Mouse (Mus musculus) heart, embryonic 14.5 days (tissue): ENCODE measurements around the gene Rmnd5b. TPM values are rescaled to one million over a fixed set of nuclear protein-coding genes. Genes with fewer than 3 reads are reported as not detected.

Experiments used
- ATAC-seq: fragments of 200-750 bp; cut with Nextera tagmentation; 2 replicates; pipeline ENCODE4 v1.8.0; 2017; ENCODE audit warnings: low read depth, moderate TSS enrichment; ENCODE audit not compliant: insufficient number of reproducible peaks, insufficient read depth, low FRiP score
- H3K27ac ChIP-seq, 2 experiments: fragments of 200-500 bp in 1 of 2; fragments of 300-500 bp in 1 of 2; sonication (generic) in 1 of 2; replicated peaks in 1 of 2; 2 replicates each; pipeline ENCODE4 v1.5.1; 2012 to 2014; ENCODE audit warnings: low read depth in 2 of 2, low read length in 2 of 2, control low read depth in 1 of 2, mild to moderate bottlenecking in 1 of 2, mixed read lengths in 1 of 2; ENCODE audit not compliant: control insufficient read depth in 1 of 2, insufficient read depth in 1 of 2
- H3K27me3 ChIP-seq: fragments of 300-500 bp; sonication (generic); 2 replicates; pipeline ENCODE4 v1.6.1; 2014; ENCODE audit warnings: mild to moderate bottlenecking, low read length, control low read depth; ENCODE audit not compliant: control insufficient read depth, insufficient read depth
- H3K36me3 ChIP-seq: fragments of 300-500 bp; sonication (generic); 2 replicates; pipeline ENCODE4 v1.6.1; 2014; ENCODE audit warnings: mild to moderate bottlenecking, control low read depth, low read length, mixed read lengths; ENCODE audit not compliant: control insufficient read depth, insufficient read depth
- H3K4me1 ChIP-seq, 2 experiments: fragments of 200-500 bp in 1 of 2; fragments of 300-500 bp in 1 of 2; sonication (generic) in 1 of 2; 2 replicates each; pipeline ENCODE4 v1.6.1; 2012 to 2014; ENCODE audit warnings: low read length in 2 of 2, control low read depth in 1 of 2, mixed read lengths in 1 of 2; ENCODE audit not compliant: control insufficient read depth in 2 of 2, insufficient read depth in 2 of 2
- H3K4me2 ChIP-seq: fragments of 300-500 bp; sonication (generic); 2 replicates; pipeline ENCODE4 v1.6.1; 2014; ENCODE audit warnings: mild to moderate bottlenecking, low read length
- H3K4me3 ChIP-seq, 2 experiments: fragments of 200-500 bp in 1 of 2; fragments of 300-500 bp in 1 of 2; sonication (generic) in 1 of 2; 2 replicates each; pipeline ENCODE4 v1.5.1; 2012 to 2014; ENCODE audit warnings: low read length in 2 of 2, mild to moderate bottlenecking in 2 of 2, control low read depth in 1 of 2, low read depth in 1 of 2, moderate library complexity in 1 of 2; ENCODE audit not compliant: control insufficient read depth in 1 of 2, insufficient read depth in 1 of 2
- H3K9ac ChIP-seq: fragments of 300-500 bp; sonication (generic); 2 replicates; pipeline ENCODE4 v1.6.1; 2014; ENCODE audit warnings: mild to moderate bottlenecking, low read length
- H3K9me3 ChIP-seq: fragments of 300-500 bp; sonication (generic); 2 replicates; pipeline ENCODE4 v1.6.1; 2016; ENCODE audit warnings: low read length, control low read depth; ENCODE audit not compliant: control insufficient read depth
- WGBS: fragments of 180-500 bp; shearing (Covaris S2); extraction: QIAGEN DNeasy Blood & Tissue Kit; methylation state at CpG from one replicate; pipeline ENCODE4 v1.1.7; 2014; 5-methylcytosine and 5-hydroxymethylcytosine counted together
- polyA plus RNA-seq: library from polyadenylated mRNA; unstranded; fragments of >200 nt; fragmentation: Nextera tagmentation; extraction: Ambion mirVana; gene quantifications from 2 replicates; pipeline ENCODE4 v1.2.1, GENCODE M21; 2014

Rmnd5b gene
- polyA plus RNA-seq, 1 experiment from 2014 or later = 32.1 TPM

DNA sequence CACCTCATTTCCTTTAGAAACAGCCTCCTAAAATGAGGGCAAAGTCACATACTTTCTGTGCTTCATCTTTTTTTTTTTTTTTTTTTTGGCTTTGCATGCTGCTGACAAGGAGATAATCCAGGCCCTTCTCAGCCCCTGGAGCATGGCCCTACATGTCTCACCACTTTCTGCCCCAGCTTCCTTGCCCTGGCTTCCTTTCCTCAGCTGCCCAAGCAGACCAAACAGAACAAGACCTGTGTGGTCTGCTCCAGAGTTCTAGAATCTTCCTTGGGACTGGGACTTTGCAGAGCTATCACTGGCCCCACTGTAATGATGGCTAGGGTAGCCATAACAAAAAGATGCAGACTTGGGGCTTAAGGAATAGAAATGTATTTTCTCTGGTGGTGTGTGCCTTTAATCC lies 45.7 kb downstream of the Rmnd5b start:
- no peak overlapping the region for H3K27ac ChIP-seq
- no peak overlapping the region for H3K4me2 ChIP-seq
- no peaks in the 10 kb centered on the region for H3K27me3 ChIP-seq
- peaks cover 5 to 15% of the 10 kb centered on the region in 2 experiments for H3K4me1 ChIP-seq
- H3K36me3 ChIP-seq = peaks cover 92% of the 10 kb centered on the region
- H3K9ac ChIP-seq = no peak overlapping the region
- no peaks in the 10 kb centered on the region for H3K9me3 ChIP-seq
- ATAC-seq = no peak
- no peak overlapping the region for H3K4me3 ChIP-seq

DNA sequence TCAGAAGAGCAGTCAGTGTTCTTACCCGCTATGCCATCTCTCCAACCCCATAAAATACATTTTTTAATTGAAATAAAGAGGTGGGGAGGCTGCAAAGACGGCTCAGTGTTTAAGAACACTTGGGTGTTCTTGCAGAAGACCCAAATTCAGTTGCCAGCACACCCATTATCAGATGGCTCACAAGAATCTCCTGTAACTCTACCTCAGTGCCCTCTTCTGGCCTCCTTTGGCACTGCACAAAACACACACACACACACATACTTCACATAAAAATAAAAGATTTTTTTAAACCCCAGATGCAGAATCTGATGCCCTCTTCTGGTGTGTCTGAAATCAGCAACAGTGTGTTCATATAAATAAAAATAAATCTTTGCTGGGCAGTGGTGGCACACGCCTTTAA lies 46.9 kb downstream of the Rmnd5b start:
- Histone ChIP-seq H3K4me3 (no peak overlapping the region), H3K4me2 (no peak overlapping the region), H3K9ac (no peak overlapping the region), H3K4me1 (peaks cover 8 to 18% of the 10 kb centered on the region in 2 experiments), H3K27me3 (no peaks in the 10 kb centered on the region), H3K27ac (no peak overlapping the region), H3K36me3 (peaks cover 82% of the 10 kb centered on the region), H3K9me3 (no peaks in the 10 kb centered on the region)
- 95% methylated on average over 3 of the region's 3 CpGs for WGBS
- no peak for ATAC-seq

DNA sequence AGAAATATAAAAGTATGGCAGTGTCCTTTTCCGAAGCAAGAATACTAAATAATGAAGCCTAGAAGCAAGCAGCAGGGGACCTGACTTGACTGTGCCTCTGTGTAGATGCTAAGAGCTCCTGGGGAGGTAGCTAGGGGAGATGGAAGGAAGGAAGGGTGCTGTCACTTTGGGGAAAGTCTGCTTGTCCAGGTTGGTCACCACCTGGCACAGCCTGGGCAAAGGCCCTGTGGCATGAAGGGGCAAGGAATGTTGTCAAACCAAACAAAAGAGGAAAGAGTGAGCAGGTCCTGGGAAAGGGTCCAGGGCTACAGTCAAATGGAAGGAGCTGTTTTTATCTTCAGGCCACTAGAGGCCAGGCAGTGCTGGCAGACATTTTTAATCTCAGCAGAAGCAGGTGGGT lies 48.6 kb downstream of the Rmnd5b start:
- H3K4me2 ChIP-seq = no peak overlapping the region
- peaks cover 64% of the 10 kb centered on the region for H3K36me3 ChIP-seq
- 96% methylated on average over 1 of the region's 1 CpGs for WGBS

DNA sequence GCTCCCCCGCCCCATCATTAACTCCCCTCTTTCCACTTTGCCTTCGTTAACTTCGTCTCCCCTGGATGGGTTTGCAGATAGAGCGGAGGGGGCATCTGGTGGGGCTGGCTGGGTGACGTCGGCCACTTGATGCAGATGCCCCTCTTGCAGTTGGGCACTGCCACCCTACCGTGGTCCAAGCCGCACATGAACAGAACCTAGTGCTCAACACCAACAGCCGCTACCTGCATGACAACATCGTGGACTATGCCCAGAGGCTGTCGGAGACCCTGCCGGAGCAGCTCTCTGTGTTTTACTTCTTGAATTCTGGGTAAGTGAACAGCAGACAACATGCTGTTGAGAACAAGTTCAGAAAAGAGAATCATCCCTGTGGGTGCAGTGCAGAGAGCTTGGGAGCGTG lies 49.3 kb downstream of the Rmnd5b start:
- no peaks in the 10 kb centered on the region for H3K27me3 ChIP-seq
- H3K27ac ChIP-seq = no peak overlapping the region
- WGBS = 92% methylated on average over 13 of the region's 13 CpGs
- H3K4me2 ChIP-seq = no peak overlapping the region
- H3K9ac ChIP-seq = no peak overlapping the region
- no peaks in the 10 kb centered on the region for H3K9me3 ChIP-seq
- no peak overlapping the region for H3K4me3 ChIP-seq
- peaks cover 57% of the 10 kb centered on the region for H3K36me3 ChIP-seq
- peaks cover 8 to 25% of the 10 kb centered on the region in 2 experiments for H3K4me1 ChIP-seq
- ATAC-seq = no peak

More for the DNA sequence above, 48.6 kb downstream of the Rmnd5b start:
- no peak overlapping the region for H3K9ac ChIP-seq
- H3K4me1 ChIP-seq = peaks cover 8 to 28% of the 10 kb centered on the region in 2 experiments
- H3K4me3 ChIP-seq = no peak overlapping the region
- H3K9me3 ChIP-seq = no peaks in the 10 kb centered on the region
- H3K27ac ChIP-seq = no peak overlapping the region
- ATAC-seq = no peak
- no peaks in the 10 kb centered on the region for H3K27me3 ChIP-seq

DNA sequence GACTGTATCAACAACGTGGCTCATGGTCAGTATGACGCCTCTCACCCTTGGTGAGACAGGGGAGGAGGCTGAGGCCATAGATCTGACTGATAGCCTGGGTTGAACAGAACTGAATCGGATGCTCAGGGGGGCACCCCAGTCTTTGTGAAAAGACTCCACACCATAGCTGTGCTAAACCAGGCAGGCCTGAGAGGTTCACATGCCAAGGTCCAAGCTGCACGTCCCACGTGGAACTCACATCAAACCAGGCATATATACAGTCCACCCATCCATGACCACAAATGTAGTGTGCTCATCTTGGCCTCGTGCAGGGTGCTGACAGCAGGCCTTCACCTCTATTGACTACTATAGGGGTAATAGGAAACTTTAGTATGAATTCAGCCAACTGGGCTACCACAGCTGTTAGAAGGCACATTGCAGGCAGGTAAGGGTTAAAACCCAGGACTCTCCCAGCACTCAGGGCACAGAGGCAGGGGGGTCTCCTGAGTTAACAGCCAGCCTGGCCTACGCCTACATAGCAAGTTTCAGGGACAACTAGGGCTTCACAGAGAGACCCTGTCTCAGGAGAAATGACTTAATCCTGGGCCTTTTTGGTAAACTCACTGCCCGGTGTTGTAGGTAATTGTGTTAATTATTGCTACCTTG lies 50.0 kb downstream of the Rmnd5b start:
- Histone ChIP-seq H3K4me2 (peak overlapping the region; percentile 89), H3K27me3 (no peaks in the 10 kb centered on the region), H3K36me3 (peaks cover 51% of the 10 kb centered on the region), H3K4me3 (peak overlapping the region; percentile 70 to 71), H3K9ac (peak overlapping the region; percentile 89), H3K9me3 (no peaks in the 10 kb centered on the region), H3K27ac (peak overlapping the region; percentile 81 to 89; a peak in 1 of 4 replicates), H3K4me1 (peaks cover 8 to 22% of the 10 kb centered on the region in 2 experiments)
- WGBS = 58% methylated on average over 8 of the region's 8 CpGs
- ATAC-seq = no peak

DNA sequence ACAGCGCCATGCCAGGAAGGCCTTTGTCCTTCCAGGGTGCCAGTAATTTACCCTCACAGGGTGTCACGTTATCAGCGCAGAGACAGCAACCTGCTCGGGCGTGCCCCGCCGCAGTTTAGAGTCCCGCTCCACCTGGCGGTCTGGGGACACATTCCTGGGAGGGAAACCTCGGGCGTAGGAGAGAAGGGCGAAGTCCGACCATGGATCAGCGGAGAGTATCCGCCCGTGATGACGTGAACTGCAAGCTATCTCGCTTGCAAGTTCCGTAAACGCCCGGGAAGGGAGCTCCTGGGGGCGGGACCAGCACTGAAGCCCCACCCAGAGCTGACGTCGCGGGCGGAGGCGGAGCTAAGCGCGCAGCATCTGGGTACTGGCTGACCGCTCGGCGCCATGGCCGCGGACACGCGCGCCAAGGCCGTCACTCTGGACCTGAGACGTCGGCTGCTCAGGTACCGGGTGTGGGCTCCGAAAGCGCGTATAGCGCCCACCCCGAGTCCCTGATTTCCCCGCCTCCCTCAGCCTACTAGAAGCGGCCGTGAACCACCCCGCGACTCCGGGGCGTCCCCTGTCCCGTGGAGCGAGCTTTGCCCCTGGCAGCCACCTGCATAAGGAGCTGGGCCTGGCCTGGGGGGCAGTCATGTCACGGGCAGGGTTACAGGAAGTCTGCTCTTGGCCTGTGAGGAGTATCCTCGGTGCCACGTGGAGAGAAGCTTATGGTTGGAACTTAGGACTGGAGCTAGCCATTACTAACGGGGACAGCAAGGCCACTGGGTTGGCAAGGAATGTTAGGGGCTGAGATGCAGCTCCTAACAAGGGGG lies 51.1 kb downstream of the Rmnd5b start, which contains the start of gene Phykpl:
Phykpl (plus strand) TSS at position 327 of the 818 bp plus-strand sequence.
- Histone ChIP-seq H3K9me3 (no peaks in the 10 kb centered on the region), H3K4me3 (peak within 1 kb of the TSS; percentile 70 to 71), H3K4me2 (peak within 1 kb of the TSS; percentile 89), H3K9ac (peak within 1 kb of the TSS; percentile 89), H3K4me1 (peaks cover 8 to 22% of the 10 kb centered on the region in 2 experiments), H3K27me3 (no peaks in the 10 kb centered on the region), H3K27ac (peak within 1 kb of the TSS; percentile 89), H3K36me3 (peaks cover 40% of the 10 kb centered on the region)
- WGBS = under 1% methylated on average over 59 of the region's 59 CpGs
- peak; percentile 93 for ATAC-seq

DNA sequence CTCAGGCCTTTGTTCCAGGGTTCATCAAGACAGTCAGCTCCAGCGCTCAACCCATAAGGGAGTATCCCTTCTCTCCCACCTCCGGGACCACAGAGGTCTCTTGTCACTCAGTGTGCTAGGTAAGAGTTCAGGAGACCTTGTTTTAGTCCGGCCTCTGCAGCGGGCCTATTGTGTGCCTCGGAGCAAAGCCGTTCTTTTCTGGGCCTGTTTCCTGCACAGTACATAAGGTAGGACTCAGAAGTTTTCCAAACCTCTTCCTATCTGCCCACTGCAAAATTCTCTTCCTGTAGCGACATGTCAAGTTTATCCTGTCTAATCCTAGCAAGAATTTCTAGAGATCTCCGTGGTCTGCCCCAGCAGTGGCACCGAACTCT lies 51.7 kb downstream of the Rmnd5b start:
- ATAC-seq = peak; percentile 3; the same call in 1 of the 2 replicates
- 17% methylated on average over 9 of the region's 9 CpGs for WGBS
- H3K9me3 ChIP-seq = no peaks in the 10 kb centered on the region
- H3K36me3 ChIP-seq = peaks cover 34% of the 10 kb centered on the region
- peak overlapping the region; percentile 70 to 71 for H3K4me3 ChIP-seq
- no peaks in the 10 kb centered on the region for H3K27me3 ChIP-seq
- peaks cover 8 to 22% of the 10 kb centered on the region in 2 experiments for H3K4me1 ChIP-seq
- H3K9ac ChIP-seq = peak overlapping the region; percentile 89
- H3K4me2 ChIP-seq = peak overlapping the region; percentile 89
- peak overlapping the region; percentile 89 for H3K27ac ChIP-seq
